Mouse (Mus musculus): ENCODE results near the gene Dcxr.

DNA sequence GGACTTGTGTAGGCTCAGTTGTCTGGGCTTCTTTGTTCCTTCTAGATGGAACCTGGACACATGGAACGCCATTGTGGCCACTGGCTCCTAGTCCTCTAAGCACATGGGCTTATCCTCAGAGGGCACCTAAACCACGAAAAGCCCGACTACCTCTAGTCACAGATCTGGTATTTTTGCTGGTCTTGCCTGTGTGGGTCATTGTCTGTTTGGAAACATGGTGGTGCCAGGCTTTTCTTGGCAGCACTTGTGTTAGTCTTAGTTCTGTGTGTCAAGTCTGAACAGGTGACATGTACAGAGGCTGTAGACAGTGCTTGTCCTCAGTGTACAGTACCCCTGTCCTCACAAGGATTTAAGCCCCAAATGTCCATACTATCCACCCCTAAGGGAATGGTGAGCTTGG, 43.5 kb downstream of the Dcxr start:
- TF ChIP-seq CTCF (IDR thresholded peaks at IDR 0.05; ENCODE audit: borderline replicate concordance, extremely low read depth, insufficient read depth, insufficient read length) (no peak), POLR2A (IDR thresholded peaks at IDR 0.05; ENCODE audit: borderline replicate concordance, extremely low read depth, insufficient read depth, insufficient read length, poor library complexity, severe bottlenecking) (no peak)

Data from brain, embryonic 14.5 days (tissue).